Mouse (Mus musculus) stomach, embryonic 14.5 days (tissue): ENCODE measurements around the gene Ttc7. TPM values are rescaled to one million over a fixed set of nuclear protein-coding genes. Genes with fewer than 3 reads are reported as not detected.

Experiments
- polyA plus RNA-seq: library from polyadenylated mRNA; unstranded; fragments of >200 nt; fragmentation: Nextera tagmentation; extraction: Ambion mirVana; gene quantifications from 2 replicates; pipeline ENCODE4 v1.2.1, GENCODE M21; 2014

Gene Ttc7
- polyA plus RNA-seq, 1 experiment from 2014 or later = 5.9 TPM

Other genes with a start within 250 kb of the Ttc7 start
- gene Socs5, start 175.2 kb upstream of the Ttc7 start, polyA plus RNA-seq = 15.2 and 15.9 TPM in 2 replicates
- 82.6 and 93.6 TPM in 2 replicates for gene Mcfd2, start 17.0 kb upstream of the Ttc7 start, polyA plus RNA-seq
- gene Stpg4, start 144.9 kb downstream of the Ttc7 start, polyA plus RNA-seq = not detected in 2 replicates
- 951 and 1,023 TPM in 2 replicates for gene Calm2, start 164.0 kb downstream of the Ttc7 start, polyA plus RNA-seq